Mouse (Mus musculus) megakaryocyte, embryonic 14.5 days (primary cell): ENCODE measurements around the gene Spata22.

Source experiments
- FLI1 ChIP-seq: IDR thresholded peaks from 2 replicates; pipeline ENCODE4 v1.6.1; 2012; ENCODE audit warnings: low read length, inconsistent platforms, mixed read lengths
- GATA1 ChIP-seq: IDR thresholded peaks from 3 replicates; pipeline ENCODE4 v1.6.1; 2012; ENCODE audit warnings: mixed read lengths, low read length, inconsistent platforms, borderline replicate concordance

DNA sequence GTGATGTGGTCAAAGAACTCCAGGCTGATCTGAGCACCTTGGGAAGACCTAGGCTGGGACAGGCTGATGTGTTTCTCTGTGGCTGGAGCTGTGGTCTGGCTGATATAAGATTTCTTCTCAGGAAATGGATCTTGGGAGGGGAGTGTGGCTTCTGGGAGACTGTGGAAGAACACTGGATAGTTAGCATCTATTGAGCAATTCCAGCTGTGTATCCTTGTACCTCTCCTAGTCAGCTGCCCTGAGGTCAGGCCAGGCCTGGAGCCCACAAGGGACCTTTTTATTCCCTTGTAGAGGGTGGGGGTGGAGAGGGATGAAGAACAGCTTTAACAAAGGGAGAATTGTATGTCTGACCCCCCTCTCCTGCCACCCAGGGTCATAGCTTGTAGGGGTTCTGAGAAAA lies 45.2 kb upstream of the Spata22 start:
- no peak for TF ChIP-seq GATA1
- no peak for TF ChIP-seq FLI1
